Mouse (Mus musculus): Measurements from ENCODE around the gene Armh3.

GRCm38 (mm10) chr19:45900836-45901235 lies 97.5 kb downstream of the Armh3 start:
- no peak for TF ChIP-seq CTCF (IDR thresholded peaks at IDR 0.05; ENCODE audit: extremely low read depth, insufficient read depth, low read length)
- TF ChIP-seq POLR2A (IDR thresholded peaks at IDR 0.05; ENCODE audit: extremely low read depth, insufficient read depth, low read length) = no peak

Data from cortical plate, adult 2 months (tissue).